ENCODE assay signal across 7 mouse cellular contexts in genomic region chr10:57000892-57001722, GRCm38 (mm10).
DNase-seq lines count a peak whose midpoint lies in the region; ATAC-seq and TF ChIP-seq lines count a peak whose summit lies in the region.

No protein-coding gene starts in this region.

- no peaks in the 10 kb centered on the region for H3K36me3 ChIP-seq in forebrain, postnatal 0 days (ENCODE audit: insufficient read depth)
- no peaks in the 10 kb centered on the region for H3K36me3 ChIP-seq in hindbrain, embryonic 12.5 days

- 0 out of 2 replicates have a peak overlapping the region, but pooled peaks have one; percentile 0 for H3K4me3 ChIP-seq in forebrain, postnatal 0 days (ENCODE audit: low read depth, low read length)
- H3K4me3 ChIP-seq in hindbrain, embryonic 12.5 days: no peak overlapping the region

- DNase-seq in Patski (ENCODE audit: low read depth, low spot score): no peak
- DNase-seq in cerebellum, adult 11-12 months: peak; percentile 5
- peak; percentile 80 for DNase-seq in forebrain, postnatal 0 days
- DNase-seq in layer of hippocampus, adult 9-10 months (ENCODE audit: low spot score): peak; percentile 70
- DNase-seq in lung, postnatal 14 days: peak; percentile 37
- peak; percentile 15 for DNase-seq in retina, adult 2 months (ENCODE audit: low read depth, low spot score)

- H3K27me3 ChIP-seq in Patski: peaks cover 11% of the 10 kb centered on the region
- no peaks in the 10 kb centered on the region for H3K27me3 ChIP-seq in forebrain, postnatal 0 days (ENCODE audit: insufficient read depth, low read length)
- no peaks in the 10 kb centered on the region for H3K27me3 ChIP-seq in hindbrain, embryonic 12.5 days

- POLR2A ChIA-PET in Patski (lab: Charles Lee): interaction anchor here (0.9 kb wide), 1 partner anchor 627 kb away, joined by 3 read pairs; no protein-coding TSS in a partner anchor

- H3K4me1 ChIP-seq in forebrain, postnatal 0 days (ENCODE audit: insufficient read depth): no peaks in the 10 kb centered on the region
- H3K4me1 ChIP-seq in hindbrain, embryonic 12.5 days: no peaks in the 10 kb centered on the region

- no peak overlapping the region for H3K9ac ChIP-seq in forebrain, postnatal 0 days
- H3K9ac ChIP-seq in hindbrain, embryonic 12.5 days: peak overlapping the region; percentile 24; the same call in 1 of the 2 replicates

- CTCF ChIA-PET in Patski (lab: Charles Lee): interaction anchor here (0.6 to 5.0 kb wide), 7 partner anchors 10 to 637 kb away, joined by 3 to 57 read pairs (median 4); partner anchors contain the start of gene Gja1

- peak; percentile 79 for TF ChIP-seq CTCF in Patski (IDR thresholded peaks at IDR 0.05)
- peak; percentile 79 for TF ChIP-seq CTCF in forebrain, postnatal 0 days (IDR thresholded peaks at IDR 0.05; ENCODE audit: low read depth)

- H3K9me3 ChIP-seq in forebrain, postnatal 0 days (ENCODE audit: low read length): no peaks in the 10 kb centered on the region
- H3K9me3 ChIP-seq in hindbrain, embryonic 12.5 days (replicated peaks): no peaks in the 10 kb centered on the region

- peak overlapping the region; percentile 27 for H3K4me2 ChIP-seq in forebrain, postnatal 0 days (ENCODE audit: low read depth)
- H3K4me2 ChIP-seq in hindbrain, embryonic 12.5 days (replicated peaks): peak overlapping the region; percentile 30

- whole genome bisulfite sequencing in forebrain, postnatal 0 days: 17% methylated on average over 16 of the region's 16 CpGs
- WGBS in hindbrain, embryonic 12.5 days: 26% methylated on average over 16 of the region's 16 CpGs

- H3K27ac ChIP-seq in forebrain, postnatal 0 days (ENCODE audit: low read depth, low read length): no peak overlapping the region
- H3K27ac ChIP-seq in hindbrain, embryonic 12.5 days: no peak overlapping the region

- in situ Hi-C loops in Patski (cut with MboI; ENCODE audit: low pct_unique_long_range_greater_than_20kb): loop anchor here (5.0 to 10.0 kb wide), 3 partner anchors 184 to 629 kb away; no protein-coding TSS in a partner anchor

- peak; percentile 79 for ATAC-seq in Patski
- peak; percentile 87 for ATAC-seq in forebrain, postnatal 0 days
- peak; percentile 90 for ATAC-seq in hindbrain, embryonic 12.5 days (ENCODE audit: low FRiP score)
